Mouse (Mus musculus) right cerebral cortex, postnatal 25 days (tissue): Measurements from ENCODE around the gene Arhgef15.

Source experiments
- DNase-seq: peaks from one replicate; pipeline ENCODE4 v3.0.0; 2022

Gene Arhgef15

GRCm38 (mm10) chr11:68911531-68912177 is 45.6 kb downstream of the Arhgef15 start:
- DNase-seq = no peak

GRCm38 (mm10) chr11:68908846-68909503 is 48.3 kb downstream of the Arhgef15 start:
- DNase-seq = no peak

- no peak for DNase-seq
These were observed 50.0 kb downstream of the Arhgef15 start for GRCm38 (mm10) chr11:68907251-68907650.

GRCm38 (mm10) chr11:68906461-68906790 is 50.9 kb downstream of the Arhgef15 start:
- DNase-seq = no peak

- DNase-seq = no peak
These were observed 51.4 kb downstream of the Arhgef15 start for GRCm38 (mm10) chr11:68905665-68906460.

- DNase-seq = no peak
These were observed 52.1 kb downstream of the Arhgef15 start for GRCm38 (mm10) chr11:68905138-68905531.

- DNase-seq = peak; percentile 55
These were observed 52.7 kb downstream of the Arhgef15 start for GRCm38 (mm10) chr11:68904375-68905137.

GRCm38 (mm10) chr11:68903775-68904174 is 53.5 kb downstream of the Arhgef15 start:
- no peak for DNase-seq

- no peak for DNase-seq
These were observed 54.5 kb downstream of the Arhgef15 start for GRCm38 (mm10) chr11:68902823-68903222.

GRCm38 (mm10) chr11:68902367-68902766 is 54.9 kb downstream of the Arhgef15 start:
- no peak for DNase-seq

GRCm38 (mm10) chr11:68902047-68902364 is 55.3 kb downstream of the Arhgef15 start:
- no peak for DNase-seq

GRCm38 (mm10) chr11:68901351-68902046 is 55.8 kb downstream of the Arhgef15 start, which contains the start of gene Rpl26:
TSS of gene Rpl26 (plus strand) at chr11:68901583.
- DNase-seq = peak; percentile 98

- no peak for DNase-seq
These were observed 56.5 kb downstream of the Arhgef15 start for GRCm38 (mm10) chr11:68900519-68901350.

- no peak for DNase-seq
These were observed 57.5 kb downstream of the Arhgef15 start for GRCm38 (mm10) chr11:68899815-68900214.

GRCm38 (mm10) chr11:68898790-68899189 is 58.5 kb downstream of the Arhgef15 start:
- no peak for DNase-seq

- DNase-seq = no peak
These were observed 59.4 kb downstream of the Arhgef15 start for GRCm38 (mm10) chr11:68897838-68898237.

GRCm38 (mm10) chr11:68897120-68897519 is 60.2 kb downstream of the Arhgef15 start:
- no peak for DNase-seq

- no peak for DNase-seq
These were observed 61.0 kb downstream of the Arhgef15 start for GRCm38 (mm10) chr11:68896247-68896646.

- DNase-seq = no peak
These were observed 63.3 kb downstream of the Arhgef15 start for GRCm38 (mm10) chr11:68893911-68894464.
